Mouse (Mus musculus): ENCODE results near the gene Ogdh. TPM values are rescaled to one million over a fixed set of nuclear protein-coding genes. Genes with fewer than 3 reads are reported as not detected.
A peak's percentile ranks its signal among the peaks of the same experiment; 100 is the strongest.

The Ogdh gene
- polyA plus RNA-seq, 1 experiment from 2014 or later, result 108 TPM

GRCm38 (mm10) chr11:6403830-6404405, 112.5 kb downstream of the Ogdh start:
- H3K27me3 ChIP-seq (replicated peaks; ENCODE audit: low read depth, poor library complexity, severe bottlenecking), result no peaks in the 10 kb centered on the region
- H3K36me3 ChIP-seq (replicated peaks), result peaks cover 81% of the 10 kb centered on the region
- peaks cover 27% of the 10 kb centered on the region for H3K4me1 ChIP-seq
- WGBS, result 91% methylated on average over 5 of the region's 5 CpGs
- no peak overlapping the region for H3K4me3 ChIP-seq
- no peak for DNase-seq (ENCODE audit: low spot score)
- no peaks in the 10 kb centered on the region for H3K9me3 ChIP-seq
- H3K27ac ChIP-seq (replicated peaks), result no peak overlapping the region

GRCm38 (mm10) chr11:6404699-6405566, 113.5 kb downstream of the Ogdh start:
- no peaks in the 10 kb centered on the region for H3K9me3 ChIP-seq
- H3K27me3 ChIP-seq (replicated peaks; ENCODE audit: low read depth, poor library complexity, severe bottlenecking), result no peaks in the 10 kb centered on the region
- peak overlapping the region; percentile 79 for H3K27ac ChIP-seq (replicated peaks)
- H3K4me3 ChIP-seq, result no peak overlapping the region
- WGBS, result 91% methylated on average over 9 of the region's 9 CpGs
- no peak for DNase-seq (ENCODE audit: low spot score)
- H3K36me3 ChIP-seq (replicated peaks), result peaks cover 71% of the 10 kb centered on the region
- peaks cover 27% of the 10 kb centered on the region for H3K4me1 ChIP-seq

GRCm38 (mm10) chr11:6405591-6406081, 114.2 kb downstream of the Ogdh start:
- Histone ChIP-seq H3K36me3 (replicated peaks) (peaks cover 64% of the 10 kb centered on the region), H3K9me3 (no peaks in the 10 kb centered on the region), H3K27me3 (replicated peaks; ENCODE audit: low read depth, poor library complexity, severe bottlenecking) (no peaks in the 10 kb centered on the region), H3K27ac (replicated peaks) (peak overlapping the region; percentile 79), H3K4me1 (peaks cover 32% of the 10 kb centered on the region), H3K4me3 (peak overlapping the region; percentile 36; the same call in 1 of the 2 replicates)
- WGBS, result 85% methylated on average over 4 of the region's 4 CpGs
- DNase-seq (ENCODE audit: low spot score), result no peak

Small RNA genes within 50 kb of the gene (microRNA-seq; reads per million reads assigned to microRNA genes)
- gene Mir7651, result not detected

Other genes with a start within 250 kb of the Ogdh start
- 0.75 and 1.6 TPM in 2 replicates for gene Camk2b, start 225.3 kb upstream of the Ogdh start, polyA plus RNA-seq (2016; fragmentation: Nextera tagmentation; extraction: Ambion mirVana)
- 0.20 and 0.57 TPM in 2 replicates for gene A730071L15Rik, start 91.6 kb upstream of the Ogdh start, polyA plus RNA-seq (2016; fragmentation: Nextera tagmentation; extraction: Ambion mirVana)
- 51.9 and 55.6 TPM in 2 replicates for gene Nudcd3, start 91.2 kb upstream of the Ogdh start, polyA plus RNA-seq (2016; fragmentation: Nextera tagmentation; extraction: Ambion mirVana)
- 0.04 TPM in 1 of 2 replicates, not detected in the other for gene Npc1l1, start 61.5 kb upstream of the Ogdh start, polyA plus RNA-seq (2016; fragmentation: Nextera tagmentation; extraction: Ambion mirVana)
- gene Ddx56, start 23.9 kb upstream of the Ogdh start, polyA plus RNA-seq (2016; fragmentation: Nextera tagmentation; extraction: Ambion mirVana), result 128 and 143 TPM in 2 replicates
- 118 and 123 TPM in 2 replicates for gene Tmed4, start 16.8 kb upstream of the Ogdh start, polyA plus RNA-seq (2016; fragmentation: Nextera tagmentation; extraction: Ambion mirVana)
- gene Zmiz2, start 97.4 kb downstream of the Ogdh start, polyA plus RNA-seq (2016; fragmentation: Nextera tagmentation; extraction: Ambion mirVana), result 13.1 and 13.6 TPM in 2 replicates
- gene Ppia, start 123.8 kb downstream of the Ogdh start, polyA plus RNA-seq (2016; fragmentation: Nextera tagmentation; extraction: Ambion mirVana), result 6,156 and 6,219 TPM in 2 replicates
- 746 and 786 TPM in 2 replicates for gene H2afv, start 152.8 kb downstream of the Ogdh start, polyA plus RNA-seq (2016; fragmentation: Nextera tagmentation; extraction: Ambion mirVana)
- gene Purb, start 184.3 kb downstream of the Ogdh start, polyA plus RNA-seq (2016; fragmentation: Nextera tagmentation; extraction: Ambion mirVana), result 17.5 and 17.7 TPM in 2 replicates
- gene Myo1g, start 229.3 kb downstream of the Ogdh start, polyA plus RNA-seq (2016; fragmentation: Nextera tagmentation; extraction: Ambion mirVana), result 0.75 and 1.1 TPM in 2 replicates

All from embryonic facial prominence, embryonic 10.5 days (tissue).